Mouse (Mus musculus): Measurements from ENCODE around the gene Tmem106b. TPM values are rescaled to one million over a fixed set of nuclear protein-coding genes. Genes with fewer than 3 reads are reported as not detected.

The Tmem106b gene
- 96.5 TPM for polyA plus RNA-seq (2015; fragmentation: Illumina TruSeq; extraction: RNeasy Lipid Tissue Mini Kit (QIAGEN cat#74804); ENCODE audit: insufficient read depth, low replicate concordance)

DNA sequence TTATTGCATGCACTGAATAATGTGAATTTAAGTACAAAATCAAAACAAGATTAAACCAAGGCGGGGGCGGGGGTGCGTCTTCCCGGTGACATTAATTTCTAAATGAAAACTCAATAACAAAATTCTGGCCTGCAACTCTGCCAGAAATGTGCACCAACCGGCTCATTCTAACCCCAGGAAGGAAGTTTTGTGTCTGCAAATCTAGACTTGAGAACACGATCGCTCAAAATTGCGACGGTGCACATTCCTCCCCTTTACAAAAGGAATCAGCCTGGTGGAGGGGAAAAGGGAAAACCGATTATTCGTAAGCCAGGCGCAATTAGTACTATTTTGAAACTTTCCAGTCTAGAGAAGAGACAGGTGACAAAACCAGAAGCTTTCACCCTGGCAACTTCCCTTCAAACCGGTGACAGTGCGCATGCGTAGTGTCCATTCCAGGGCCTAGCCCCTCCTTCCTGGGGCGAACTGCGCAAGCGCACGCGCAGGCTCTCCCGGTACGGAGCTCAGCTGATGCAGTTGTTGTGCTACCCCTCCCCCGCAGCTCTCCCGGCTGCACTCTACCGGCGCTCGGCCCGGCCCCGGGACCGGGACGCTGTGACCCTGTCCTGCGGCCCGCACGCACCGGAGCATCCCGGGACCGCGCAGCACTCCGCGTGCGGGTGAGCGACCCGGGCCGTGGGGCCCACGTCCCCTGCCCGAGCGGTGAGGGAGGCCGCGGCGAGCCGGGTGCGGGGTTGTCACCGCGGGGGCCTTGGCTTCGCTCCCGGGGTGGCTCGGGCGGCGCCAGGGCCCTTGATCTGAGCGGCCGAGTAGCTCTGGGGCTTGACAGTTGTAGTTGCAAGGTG lies at the start of gene Tmem106b:
Gene Tmem106b (plus strand): TSS at position 458 of the 845 bp plus-strand sequence.

Other genes with a start within 250 kb of the Tmem106b start
- gene Vwde, start 155.2 kb downstream of the Tmem106b start, polyA plus RNA-seq (2015; fragmentation: Illumina TruSeq; extraction: RNeasy Lipid Tissue Mini Kit (QIAGEN cat#74804); ENCODE audit: insufficient read depth, low replicate concordance): not detected